Mouse (Mus musculus) forebrain, embryonic 13.5 days (tissue): ENCODE results near the gene Tmcc3. TPM values are rescaled to one million over a fixed set of nuclear protein-coding genes. Genes with fewer than 3 reads are reported as not detected.
A peak's percentile ranks its signal among the peaks of the same experiment; 100 is the strongest.

Experiments
- ATAC-seq: fragments of 200-750 bp; cut with Nextera tagmentation; 2 replicates; pipeline ENCODE4 v1.8.0; 2017
- H3K27ac ChIP-seq: fragments of 300-500 bp; sonication (generic); 2 replicates; pipeline ENCODE4 v1.5.1; 2015; ENCODE audit warnings: inconsistent platforms, mild to moderate bottlenecking, moderate library complexity
- H3K27me3 ChIP-seq: fragments of 300-500 bp; sonication (generic); 2 replicates; pipeline ENCODE4 v1.6.1; 2015; ENCODE audit warnings: mild to moderate bottlenecking, inconsistent platforms
- H3K36me3 ChIP-seq: fragments of 300-500 bp; sonication (generic); 2 replicates; pipeline ENCODE4 v1.6.1; 2015; ENCODE audit warnings: mild to moderate bottlenecking, inconsistent platforms; ENCODE audit not compliant: poor library complexity, severe bottlenecking
- H3K4me1 ChIP-seq: fragments of 300-500 bp; sonication (generic); 2 replicates; pipeline ENCODE4 v1.6.1; 2015; ENCODE audit warnings: inconsistent platforms
- H3K4me2 ChIP-seq: fragments of 300-500 bp; sonication (generic); 2 replicates; pipeline ENCODE4 v1.6.1; 2015; ENCODE audit warnings: inconsistent platforms, mild to moderate bottlenecking, moderate library complexity
- H3K4me3 ChIP-seq: fragments of 300-500 bp; sonication (generic); 2 replicates; pipeline ENCODE4 v1.5.1; 2015; ENCODE audit warnings: mild to moderate bottlenecking, inconsistent platforms
- H3K9ac ChIP-seq: fragments of 300-500 bp; sonication (generic); 2 replicates; pipeline ENCODE4 v1.6.1; 2015; ENCODE audit warnings: mild to moderate bottlenecking, inconsistent platforms
- H3K9me3 ChIP-seq: fragments of 300-500 bp; sonication (generic); replicated peaks from 2 replicates; pipeline ENCODE4 v1.6.1; 2016; ENCODE audit warnings: inconsistent platforms
- WGBS: fragments of 180-500 bp; shearing (Covaris S2); methylation state at CpG from one replicate; pipeline ENCODE4 v1.1.7; 2015; 5-methylcytosine and 5-hydroxymethylcytosine counted together
- polyA plus RNA-seq: library from polyadenylated mRNA; unstranded; fragments of >200 nt; fragmentation: Nextera tagmentation; extraction: Ambion mirVana; gene quantifications from 2 replicates; pipeline ENCODE4 v1.2.1, GENCODE M21; 2015

Tmcc3 gene
- polyA plus RNA-seq, 1 experiment from 2014 or later = 3.7 TPM

GRCm38 (mm10) chr10:94442725-94443124 lies 131.0 kb downstream of the Tmcc3 start:
- no peak overlapping the region for H3K9ac ChIP-seq
- no peaks in the 10 kb centered on the region for H3K9me3 ChIP-seq
- ATAC-seq = peak; percentile 41; the same call in 1 of the 2 replicates
- H3K4me1 ChIP-seq = peaks cover 11% of the 10 kb centered on the region
- no peak overlapping the region for H3K4me3 ChIP-seq
- H3K36me3 ChIP-seq = no peaks in the 10 kb centered on the region
- WGBS = 41% methylated on average over 7 of the region's 7 CpGs
- no peak overlapping the region for H3K27ac ChIP-seq
- no peak overlapping the region for H3K4me2 ChIP-seq
- H3K27me3 ChIP-seq = peaks cover 19% of the 10 kb centered on the region; the same call in 1 of the 2 replicates

- no peak for ATAC-seq
- 91% methylated on average over 4 of the region's 4 CpGs for WGBS
These were observed 131.7 kb downstream of the Tmcc3 start for GRCm38 (mm10) chr10:94443453-94443852.

GRCm38 (mm10) chr10:94445192-94445591 lies 133.4 kb downstream of the Tmcc3 start:
- no peaks in the 10 kb centered on the region for H3K9me3 ChIP-seq
- H3K27me3 ChIP-seq = peaks cover 22% of the 10 kb centered on the region; the same call in 1 of the 2 replicates
- H3K9ac ChIP-seq = no peak overlapping the region

More at GRCm38 (mm10) chr10:94443453-94443852, 131.7 kb downstream of the Tmcc3 start:
- Histone ChIP-seq H3K4me3 (no peak overlapping the region), H3K27ac (no peak overlapping the region), H3K27me3 (peaks cover 19% of the 10 kb centered on the region; the same call in 1 of the 2 replicates), H3K4me1 (peaks cover 11% of the 10 kb centered on the region), H3K4me2 (no peak overlapping the region), H3K9ac (no peak overlapping the region), H3K9me3 (no peaks in the 10 kb centered on the region), H3K36me3 (no peaks in the 10 kb centered on the region)

GRCm38 (mm10) chr10:94446379-94447008 lies 134.7 kb downstream of the Tmcc3 start:
- ATAC-seq = no peak
- no peaks in the 10 kb centered on the region for H3K36me3 ChIP-seq
- 0 out of 2 replicates have a peak, but pooled peaks cover 15% of the 10 kb centered on the region for H3K27me3 ChIP-seq
- no peak overlapping the region for H3K27ac ChIP-seq
- H3K4me2 ChIP-seq = no peak overlapping the region
- H3K9ac ChIP-seq = no peak overlapping the region
- H3K4me3 ChIP-seq = no peak overlapping the region
- no peaks in the 10 kb centered on the region for H3K9me3 ChIP-seq
- peaks cover 11% of the 10 kb centered on the region for H3K4me1 ChIP-seq
- WGBS = 82% methylated on average over 7 of the region's 7 CpGs

More at GRCm38 (mm10) chr10:94445192-94445591, 133.4 kb downstream of the Tmcc3 start:
- H3K4me3 ChIP-seq = no peak overlapping the region
- H3K36me3 ChIP-seq = no peaks in the 10 kb centered on the region
- ATAC-seq = no peak
- H3K4me2 ChIP-seq = no peak overlapping the region
- 91% methylated on average over 7 of the region's 7 CpGs for WGBS
- H3K4me1 ChIP-seq = peaks cover 11% of the 10 kb centered on the region
- no peak overlapping the region for H3K27ac ChIP-seq

GRCm38 (mm10) chr10:94449676-94450075 lies 137.9 kb downstream of the Tmcc3 start:
- 64% methylated on average over 3 of the region's 3 CpGs for WGBS
- no peak for ATAC-seq
- H3K36me3 ChIP-seq = no peaks in the 10 kb centered on the region

GRCm38 (mm10) chr10:94450781-94451180 lies 139.0 kb downstream of the Tmcc3 start:
- H3K27me3 ChIP-seq = 0 out of 2 replicates have a peak, but pooled peaks cover 8% of the 10 kb centered on the region
- H3K36me3 ChIP-seq = no peaks in the 10 kb centered on the region
- H3K9me3 ChIP-seq = no peaks in the 10 kb centered on the region
- WGBS = 61% methylated on average over 8 of the region's 8 CpGs
- no peak overlapping the region for H3K27ac ChIP-seq
- H3K9ac ChIP-seq = no peak overlapping the region
- no peak for ATAC-seq
- H3K4me3 ChIP-seq = no peak overlapping the region
- H3K4me1 ChIP-seq = no peaks in the 10 kb centered on the region
- H3K4me2 ChIP-seq = no peak overlapping the region

More at GRCm38 (mm10) chr10:94449676-94450075, 137.9 kb downstream of the Tmcc3 start:
- Histone ChIP-seq H3K9me3 (no peaks in the 10 kb centered on the region), H3K4me3 (no peak overlapping the region), H3K27me3 (0 out of 2 replicates have a peak, but pooled peaks cover 15% of the 10 kb centered on the region), H3K9ac (no peak overlapping the region), H3K4me2 (no peak overlapping the region), H3K4me1 (no peaks in the 10 kb centered on the region), H3K27ac (no peak overlapping the region)

- no peak overlapping the region for H3K4me2 ChIP-seq
- no peak for ATAC-seq
- H3K9ac ChIP-seq = no peak overlapping the region
- H3K36me3 ChIP-seq = no peaks in the 10 kb centered on the region
- no peaks in the 10 kb centered on the region for H3K9me3 ChIP-seq
- no peak overlapping the region for H3K4me3 ChIP-seq
- no peak overlapping the region for H3K27ac ChIP-seq
- H3K27me3 ChIP-seq = no peaks in the 10 kb centered on the region
- 89% methylated on average over 1 of the region's 1 CpGs for WGBS
- 0 out of 2 replicates have a peak, but pooled peaks cover 4% of the 10 kb centered on the region for H3K4me1 ChIP-seq
These were observed 145.7 kb downstream of the Tmcc3 start for GRCm38 (mm10) chr10:94457454-94457853.

- Histone ChIP-seq H3K4me3 (no peak overlapping the region), H3K36me3 (no peaks in the 10 kb centered on the region), H3K4me1 (0 out of 2 replicates have a peak, but pooled peaks cover 4% of the 10 kb centered on the region), H3K27me3 (no peaks in the 10 kb centered on the region), H3K27ac (no peak overlapping the region), H3K4me2 (no peak overlapping the region), H3K9me3 (no peaks in the 10 kb centered on the region), H3K9ac (no peak overlapping the region)
- 69% methylated on average over 6 of the region's 6 CpGs for whole genome bisulfite sequencing
- ATAC-seq = no peak
These were observed 146.9 kb downstream of the Tmcc3 start for GRCm38 (mm10) chr10:94458690-94459089.

GRCm38 (mm10) chr10:94461378-94461777 lies 149.6 kb downstream of the Tmcc3 start:
- no peaks in the 10 kb centered on the region for H3K36me3 ChIP-seq
- no peaks in the 10 kb centered on the region for H3K27me3 ChIP-seq
- H3K4me2 ChIP-seq = no peak overlapping the region
- 0 out of 2 replicates have a peak, but pooled peaks cover 4% of the 10 kb centered on the region for H3K4me1 ChIP-seq
- 81% methylated on average over 3 of the region's 3 CpGs for WGBS
- no peak for ATAC-seq
- no peak overlapping the region for H3K27ac ChIP-seq
- no peak overlapping the region for H3K9ac ChIP-seq
- no peaks in the 10 kb centered on the region for H3K9me3 ChIP-seq
- no peak overlapping the region for H3K4me3 ChIP-seq

- H3K27ac ChIP-seq = no peak overlapping the region
- H3K36me3 ChIP-seq = no peaks in the 10 kb centered on the region
- H3K4me3 ChIP-seq = no peak overlapping the region
- no peaks in the 10 kb centered on the region for H3K9me3 ChIP-seq
- H3K9ac ChIP-seq = no peak overlapping the region
- 86% methylated on average over 8 of the region's 8 CpGs for WGBS
- H3K27me3 ChIP-seq = no peaks in the 10 kb centered on the region
- H3K4me2 ChIP-seq = no peak overlapping the region
- ATAC-seq = no peak
- H3K4me1 ChIP-seq = 0 out of 2 replicates have a peak, but pooled peaks cover 4% of the 10 kb centered on the region
These were observed 150.1 kb downstream of the Tmcc3 start for GRCm38 (mm10) chr10:94461871-94462270.

- no peak for ATAC-seq
- no peaks in the 10 kb centered on the region for H3K27me3 ChIP-seq
- no peaks in the 10 kb centered on the region for H3K36me3 ChIP-seq
- no peak overlapping the region for H3K9ac ChIP-seq
- 74% methylated on average over 15 of the region's 15 CpGs for WGBS
- no peaks in the 10 kb centered on the region for H3K9me3 ChIP-seq
- no peak overlapping the region for H3K4me3 ChIP-seq
- 0 out of 2 replicates have a peak, but pooled peaks cover 4% of the 10 kb centered on the region for H3K4me1 ChIP-seq
- no peak overlapping the region for H3K27ac ChIP-seq
- no peak overlapping the region for H3K4me2 ChIP-seq
These were observed 150.8 kb downstream of the Tmcc3 start for GRCm38 (mm10) chr10:94462386-94463064.

- Histone ChIP-seq H3K36me3 (no peaks in the 10 kb centered on the region), H3K27ac (no peak overlapping the region), H3K9ac (no peak overlapping the region), H3K4me3 (no peak overlapping the region), H3K4me1 (0 out of 2 replicates have a peak, but pooled peaks cover 3% of the 10 kb centered on the region), H3K27me3 (no peaks in the 10 kb centered on the region), H3K4me2 (no peak overlapping the region), H3K9me3 (no peaks in the 10 kb centered on the region)
- ATAC-seq = no peak
- WGBS = 97% methylated on average over 2 of the region's 2 CpGs
These were observed 151.7 kb downstream of the Tmcc3 start for GRCm38 (mm10) chr10:94463410-94463809.
